Mouse (Mus musculus) cerebellum, adult 2 months (tissue): ENCODE measurements around the gene Kif1c.

ENCODE experiments used
- CTCF ChIP-seq: fragments of 200-500 bp; IDR thresholded peaks from 2 replicates; pipeline ENCODE4 v1.5.1; 2011; ENCODE audit warnings: low read depth, mild to moderate bottlenecking, control low read depth, low read length, moderate library complexity, borderline replicate concordance; ENCODE audit not compliant: insufficient read depth
- POLR2A ChIP-seq: fragments of 200-500 bp; IDR thresholded peaks from 2 replicates; pipeline ENCODE4 v1.6.1; 2011; ENCODE audit warnings: low read length, control low read depth, borderline replicate concordance; ENCODE audit not compliant: insufficient read depth

DNA sequence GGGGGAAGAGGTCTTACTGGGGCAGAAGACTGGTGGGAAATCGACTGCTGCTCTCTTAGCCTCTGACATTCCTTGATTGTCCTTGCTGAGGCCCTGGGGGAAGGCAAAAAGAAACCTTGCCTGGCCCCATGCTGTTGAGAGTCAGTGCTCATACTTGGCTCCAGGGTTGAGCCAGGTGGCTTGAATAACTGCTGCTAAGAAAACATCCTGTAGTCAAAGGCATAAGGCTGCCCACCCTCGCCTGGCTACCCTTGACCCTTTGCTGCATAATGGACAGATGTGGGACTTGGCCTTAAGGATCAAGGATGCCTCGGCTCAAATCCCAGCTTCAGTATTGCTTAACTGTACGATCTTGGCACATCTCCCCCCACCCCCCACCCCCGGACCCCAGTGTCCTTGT lies 18.1 kb downstream of the Kif1c start:
- TF ChIP-seq CTCF = no peak
- no peak for TF ChIP-seq POLR2A
